Mouse (Mus musculus): Measurements from ENCODE around the gene Flrt2. TPM values are rescaled to one million over a fixed set of nuclear protein-coding genes. Genes with fewer than 3 reads are reported as not detected.
"Not testable (repeated sequence)": the region's sequence is repeated elsewhere in the genome, so short reads cannot be mapped to it uniquely, and the experiment has no call there.

Gene Flrt2
- not detected in 2 replicates for total RNA-seq (2015)
- not detected in 2 replicates for total RNA-seq (2017)

DNA sequence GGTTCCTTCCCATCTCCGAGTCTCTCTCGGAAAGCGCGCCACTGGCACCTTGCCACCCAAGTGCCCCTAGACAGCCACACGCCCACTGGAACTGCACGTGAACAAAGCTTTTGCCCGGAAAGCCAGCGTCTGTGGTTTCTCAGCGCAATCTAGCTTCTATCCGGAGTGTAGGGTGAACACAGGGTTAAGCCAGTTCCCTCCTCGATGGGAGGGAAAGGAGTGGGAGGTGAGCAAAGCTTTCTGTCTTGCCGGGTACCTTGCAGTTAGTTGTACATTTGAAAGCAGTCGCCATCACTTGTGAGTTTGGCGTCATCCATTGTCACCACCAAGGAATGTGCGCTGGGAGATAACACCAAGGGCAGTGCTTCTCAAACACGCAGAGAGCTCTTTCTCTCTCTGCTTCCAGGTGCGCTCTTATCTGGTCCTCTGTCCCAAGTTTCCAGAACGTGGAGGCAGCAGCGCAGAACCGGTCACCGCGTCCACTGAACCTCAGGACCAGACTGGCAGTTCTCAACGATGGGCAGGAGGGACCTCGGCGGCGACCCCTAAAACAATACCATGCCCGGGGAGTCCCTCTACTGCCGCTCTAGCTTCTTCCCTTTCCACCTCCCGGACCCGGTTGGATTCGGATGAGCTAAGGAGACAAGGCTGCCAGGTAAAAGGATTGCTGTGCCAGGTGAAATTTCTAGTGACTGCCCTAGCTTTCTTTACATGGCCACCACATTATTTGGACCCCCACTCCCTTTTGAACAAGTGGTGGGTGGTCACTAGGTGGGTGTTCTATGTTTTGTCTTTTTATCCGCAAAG is at the start of gene Flrt2:
TSS of gene Flrt2 (plus strand) at position 266 of the 807 bp plus-strand sequence.
- peak; percentile 38 for ATAC-seq (replicated peaks; ENCODE audit: poor library complexity)

DNA sequence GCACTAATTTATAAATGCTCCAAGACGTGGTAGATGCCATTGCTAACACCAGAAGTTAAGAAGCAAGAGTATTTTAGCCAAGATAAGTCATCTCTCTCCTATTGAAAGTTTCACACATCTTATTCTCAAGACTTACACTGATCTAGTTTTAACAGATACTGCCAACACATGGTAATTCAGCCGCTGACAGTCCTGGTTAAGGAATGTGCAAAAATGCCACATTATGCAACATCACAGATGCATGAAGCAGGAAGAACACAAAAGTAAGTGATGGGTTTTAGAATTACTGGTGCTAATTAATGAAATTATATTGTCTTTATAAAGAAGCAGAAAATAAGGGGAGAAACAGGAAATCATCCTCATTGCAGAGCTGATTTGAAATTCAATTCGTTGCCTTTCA is 49.8 kb upstream of the Flrt2 start:
- no peak for ATAC-seq (replicated peaks; ENCODE audit: poor library complexity)

DNA sequence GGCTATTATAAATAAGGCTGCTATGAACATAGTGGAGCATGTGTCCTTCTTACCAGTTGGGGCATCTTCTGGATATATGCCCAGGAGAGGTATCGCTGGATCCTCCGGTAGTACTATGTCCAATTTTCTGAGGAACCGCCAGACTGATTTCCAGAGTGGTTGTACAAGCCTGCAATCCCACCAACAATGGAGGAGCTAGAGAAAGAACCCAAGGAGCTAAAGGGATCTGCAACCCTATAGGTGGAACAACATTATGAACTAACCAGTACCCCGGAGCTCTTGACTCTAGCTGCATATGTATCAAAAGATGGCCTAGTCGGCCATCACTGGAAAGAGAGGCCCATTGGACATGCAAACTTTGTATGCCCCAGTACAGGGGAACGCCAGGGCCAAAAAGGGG is 44.8 kb upstream of the Flrt2 start:
- ATAC-seq (replicated peaks; ENCODE audit: poor library complexity): not testable (repeated sequence)

DNA sequence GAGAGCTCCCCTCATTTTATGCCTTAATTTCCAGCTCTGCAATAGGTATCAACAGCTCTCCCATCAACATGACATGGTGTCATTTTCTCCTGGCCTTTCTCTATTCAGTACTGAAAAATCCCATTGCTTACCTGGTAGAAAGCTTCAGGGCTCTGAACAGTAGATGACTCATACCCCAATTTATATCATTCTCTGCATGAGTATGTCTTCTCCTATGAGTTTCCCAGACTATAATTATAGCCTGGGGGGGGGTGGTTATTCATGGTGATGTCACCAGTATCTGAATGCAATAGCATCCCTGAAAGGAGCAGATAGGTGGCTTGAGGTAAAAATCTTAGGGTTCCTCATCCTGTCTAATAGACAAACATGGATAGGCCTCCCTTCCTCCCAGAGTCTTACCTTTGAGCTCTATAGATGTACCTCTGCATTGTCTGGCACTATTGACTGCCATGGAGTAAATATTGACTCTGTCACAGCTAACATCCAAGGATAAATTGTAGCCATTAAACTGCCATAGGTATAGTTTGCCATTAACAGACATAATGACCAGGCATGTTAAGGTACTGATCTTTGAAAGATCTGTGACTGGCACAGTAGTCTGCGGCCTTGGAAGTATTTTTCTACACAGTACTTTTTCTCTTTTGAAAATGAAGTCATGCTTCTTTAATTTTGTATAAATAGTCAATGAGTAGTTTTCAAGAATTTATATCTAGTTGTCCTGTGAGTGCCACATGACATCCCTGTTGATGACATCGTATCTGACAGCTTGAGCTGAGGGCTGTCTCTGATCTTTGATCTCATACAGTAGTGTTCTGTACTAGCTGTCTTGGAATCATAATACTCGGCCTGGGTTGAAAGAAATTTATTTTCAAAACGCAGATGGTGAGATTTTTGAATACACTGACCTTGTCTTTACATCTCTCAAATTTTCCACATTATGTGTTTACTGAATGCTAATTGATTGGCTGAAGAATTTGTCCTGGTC is 39.6 kb upstream of the Flrt2 start:
- ATAC-seq (replicated peaks; ENCODE audit: poor library complexity): no peak

DNA sequence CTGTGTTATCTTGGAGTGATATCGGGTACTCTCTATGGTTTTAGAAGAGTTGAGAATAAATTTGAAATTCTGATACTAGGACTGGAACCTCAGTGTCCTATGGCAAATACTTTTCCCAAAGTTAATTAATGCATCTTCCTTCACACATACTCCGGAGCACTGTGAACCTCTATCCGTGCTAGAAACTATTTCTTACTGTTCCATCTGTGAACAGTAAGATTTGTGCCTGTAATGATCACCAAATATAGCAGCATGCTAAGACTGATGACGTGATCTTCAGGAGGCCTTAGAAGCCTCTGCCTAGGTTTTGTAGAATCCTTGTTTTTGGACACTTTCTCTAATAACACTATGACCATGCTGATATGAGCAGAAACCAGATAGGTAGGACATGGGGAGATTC is 35.4 kb upstream of the Flrt2 start:
- no peak for ATAC-seq (replicated peaks; ENCODE audit: poor library complexity)

DNA sequence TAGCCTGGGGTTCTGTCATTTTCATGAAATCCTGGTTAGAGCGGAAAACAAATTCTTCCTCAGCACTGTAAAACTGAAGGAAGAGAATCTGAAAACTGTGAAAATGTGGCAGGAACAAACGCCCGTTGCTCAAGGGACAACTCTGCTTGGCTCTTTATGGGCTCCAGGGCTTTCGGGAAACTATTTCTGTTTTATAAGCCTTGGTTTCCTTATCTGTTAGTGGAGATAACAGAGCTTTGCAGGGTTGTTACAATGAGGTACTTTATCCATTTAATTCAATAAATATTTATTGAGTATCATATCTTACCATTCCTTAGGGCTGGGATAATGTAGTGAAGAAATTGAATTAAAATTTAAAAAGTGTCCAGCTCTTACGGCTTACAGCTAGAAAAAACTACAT is 24.7 kb upstream of the Flrt2 start:
- ATAC-seq (replicated peaks; ENCODE audit: poor library complexity): no peak

DNA sequence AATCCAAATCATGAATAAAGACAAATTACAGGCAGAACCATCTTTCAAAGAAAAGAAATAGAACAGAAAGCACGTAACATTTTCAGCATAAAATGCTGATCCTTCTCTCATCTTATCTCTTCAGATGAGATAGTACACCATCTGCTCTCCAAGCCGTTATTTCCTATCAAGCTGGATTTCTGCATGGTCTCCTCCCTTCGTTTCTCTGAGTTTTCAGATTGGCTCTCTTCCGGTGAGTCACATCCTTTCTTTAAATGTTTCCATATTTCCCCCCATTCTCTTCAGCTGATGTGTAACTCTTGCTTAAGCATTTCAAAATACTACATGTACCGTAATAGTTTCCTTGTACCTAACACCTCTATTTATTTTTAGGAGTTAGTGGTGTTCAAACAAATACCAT is 16.3 kb upstream of the Flrt2 start:
- no peak for ATAC-seq (replicated peaks; ENCODE audit: poor library complexity)

DNA sequence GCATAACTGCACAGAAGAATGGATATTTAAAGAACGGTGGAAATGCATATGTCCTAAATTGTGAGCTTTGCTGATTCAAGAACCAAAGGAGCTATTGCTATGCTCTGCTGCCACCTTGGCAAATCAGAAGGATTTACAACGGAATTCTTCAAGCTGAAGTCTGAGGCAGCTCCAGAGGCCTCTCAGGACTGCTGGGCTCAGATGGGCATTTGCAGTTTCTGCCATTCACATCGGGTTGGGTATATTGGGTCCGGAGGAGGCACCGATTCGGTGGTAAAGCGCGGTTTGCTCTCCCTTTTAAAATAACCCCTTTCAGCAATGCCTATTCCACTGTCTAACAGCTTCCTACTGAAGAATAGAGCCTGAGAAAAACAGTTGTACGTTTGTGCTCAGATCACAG is 1.2 kb upstream of the Flrt2 start:
- no peak for ATAC-seq (replicated peaks; ENCODE audit: poor library complexity)

DNA sequence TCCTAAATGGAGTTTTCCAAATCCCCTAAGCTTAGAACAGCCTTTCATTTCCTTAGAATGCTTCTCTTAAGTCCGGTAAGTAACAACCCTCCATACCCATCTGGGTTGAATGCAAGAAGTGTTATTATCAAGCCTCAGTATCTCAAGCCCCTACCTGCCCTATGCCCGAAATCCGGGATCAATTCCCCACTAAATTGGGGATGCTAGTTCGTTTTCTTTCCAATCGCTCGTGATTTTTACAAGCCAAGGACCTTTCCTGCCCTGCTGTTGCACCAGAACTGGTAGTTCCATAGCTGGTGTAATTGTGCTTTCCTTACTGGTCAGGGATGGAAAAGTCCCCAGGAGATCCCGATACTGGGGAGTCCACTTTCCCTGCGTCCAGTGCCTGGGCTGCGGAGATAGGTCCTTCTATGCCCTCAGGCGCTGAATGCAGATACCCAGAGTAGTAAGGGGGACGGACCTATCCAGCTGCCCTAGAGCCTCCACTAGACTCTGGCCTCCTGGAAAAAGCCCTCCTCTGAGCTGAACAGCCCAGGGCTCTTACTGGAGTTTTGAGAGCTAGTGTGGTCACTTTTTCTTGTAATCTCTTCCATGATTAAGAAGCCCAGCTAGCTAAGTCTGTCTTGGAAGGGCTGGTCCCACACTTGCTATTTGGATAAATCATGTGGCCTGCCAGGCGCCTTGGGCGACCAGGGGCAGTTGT is 1.1 kb downstream of the Flrt2 start:
- no peak for ATAC-seq (replicated peaks; ENCODE audit: poor library complexity)

DNA sequence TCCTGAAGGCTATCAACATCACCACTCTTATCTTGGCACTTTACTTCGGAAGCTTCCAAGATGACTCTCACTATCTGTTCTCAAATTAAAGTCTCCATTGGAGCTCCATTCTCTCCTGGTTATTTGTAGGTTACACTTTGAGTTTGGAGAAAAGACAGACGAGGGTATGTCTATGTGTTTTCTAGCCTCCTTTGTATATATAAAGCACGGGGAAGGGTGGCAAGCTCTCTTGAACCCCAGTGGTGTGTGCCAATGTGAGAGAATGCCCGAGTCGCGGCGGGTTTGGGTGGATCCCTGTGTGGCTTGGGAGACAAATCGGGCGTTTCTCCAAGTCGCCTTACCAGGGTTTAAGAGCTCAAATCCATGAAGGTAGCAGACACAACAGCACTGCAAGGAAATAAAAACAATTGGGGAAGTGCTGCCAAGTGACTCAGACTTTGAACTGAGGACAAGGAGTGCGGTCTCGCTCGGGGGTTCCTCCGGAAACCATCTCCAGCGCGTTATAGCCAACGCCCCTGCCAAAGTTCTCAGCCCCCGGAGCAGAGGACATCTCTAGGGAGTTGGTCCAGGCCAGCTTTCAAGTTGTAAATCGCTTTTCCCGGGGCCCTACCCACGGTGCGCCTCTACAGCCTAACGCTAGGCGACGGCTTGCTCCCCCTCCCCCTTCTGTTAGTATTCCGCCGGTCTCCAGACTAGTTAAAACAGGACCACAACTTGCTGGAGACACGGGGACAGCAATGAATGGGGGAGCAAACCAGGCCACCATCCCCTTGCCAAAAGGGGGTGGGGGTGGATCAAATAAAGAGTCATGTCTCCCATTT is 1.8 kb downstream of the Flrt2 start:
- peak; percentile 76 for ATAC-seq (replicated peaks; ENCODE audit: poor library complexity)

DNA sequence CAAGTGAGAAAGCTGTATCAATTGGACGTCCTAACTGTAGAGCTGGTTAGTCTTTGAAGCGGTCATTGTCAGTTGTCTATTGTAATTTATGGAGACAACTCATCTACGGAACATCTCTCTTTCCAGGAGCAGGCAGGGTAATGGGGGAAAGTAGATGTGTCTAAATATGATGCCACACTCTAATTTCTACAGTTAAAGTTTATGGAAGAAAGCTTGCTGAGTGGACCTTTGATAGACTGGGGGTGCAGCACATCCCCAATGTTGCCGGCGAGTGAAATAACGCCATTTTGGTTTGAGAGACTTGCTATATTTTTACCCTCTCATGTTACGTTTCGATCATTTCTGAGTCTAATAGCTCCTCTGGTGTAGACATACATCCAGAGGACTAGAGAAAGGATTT is 2.5 kb downstream of the Flrt2 start:
- ATAC-seq (replicated peaks; ENCODE audit: poor library complexity): no peak

DNA sequence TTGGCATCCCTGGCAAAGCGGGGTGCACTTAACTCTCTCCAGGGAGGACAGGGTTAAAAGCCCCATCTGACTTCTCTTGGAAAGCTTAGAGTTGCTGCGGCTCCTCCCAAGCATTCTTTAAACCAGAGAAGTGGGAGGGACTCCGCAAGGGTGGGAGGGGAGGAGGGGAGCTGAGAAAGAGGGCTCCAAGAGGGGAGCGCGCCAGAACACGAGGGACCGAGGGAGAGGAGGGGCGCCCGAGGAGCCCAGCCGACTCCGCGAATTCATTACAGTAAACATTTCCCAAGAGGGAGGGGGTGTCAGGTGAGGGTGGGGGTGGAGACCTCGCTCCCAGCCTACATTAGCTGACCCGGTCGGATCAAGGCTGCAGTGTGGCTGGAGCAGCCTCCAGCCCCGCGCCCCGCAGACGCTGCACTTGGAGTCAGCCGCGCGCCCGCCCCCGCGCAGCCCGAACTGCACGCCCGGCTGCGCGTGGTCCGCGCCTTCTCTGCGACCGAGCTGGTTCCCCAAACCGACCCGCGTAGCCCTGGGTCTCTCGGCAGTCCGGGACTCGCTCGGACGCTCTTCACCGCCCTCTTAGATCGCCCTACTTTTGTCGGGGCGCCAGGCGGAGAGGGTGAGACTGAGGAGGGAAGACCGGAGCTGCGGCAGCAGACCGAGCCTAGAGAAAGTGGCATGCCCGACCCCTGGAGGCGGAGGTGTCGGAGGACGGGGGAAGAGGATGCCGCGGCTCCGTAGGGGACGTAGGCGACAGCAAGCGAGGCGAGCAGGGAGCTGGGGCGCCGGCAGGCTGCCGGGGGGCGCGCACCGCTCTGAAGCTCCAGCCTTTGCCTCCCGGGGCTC is 3.2 kb downstream of the Flrt2 start:
- peak; percentile 28 for ATAC-seq (replicated peaks; ENCODE audit: poor library complexity)

DNA sequence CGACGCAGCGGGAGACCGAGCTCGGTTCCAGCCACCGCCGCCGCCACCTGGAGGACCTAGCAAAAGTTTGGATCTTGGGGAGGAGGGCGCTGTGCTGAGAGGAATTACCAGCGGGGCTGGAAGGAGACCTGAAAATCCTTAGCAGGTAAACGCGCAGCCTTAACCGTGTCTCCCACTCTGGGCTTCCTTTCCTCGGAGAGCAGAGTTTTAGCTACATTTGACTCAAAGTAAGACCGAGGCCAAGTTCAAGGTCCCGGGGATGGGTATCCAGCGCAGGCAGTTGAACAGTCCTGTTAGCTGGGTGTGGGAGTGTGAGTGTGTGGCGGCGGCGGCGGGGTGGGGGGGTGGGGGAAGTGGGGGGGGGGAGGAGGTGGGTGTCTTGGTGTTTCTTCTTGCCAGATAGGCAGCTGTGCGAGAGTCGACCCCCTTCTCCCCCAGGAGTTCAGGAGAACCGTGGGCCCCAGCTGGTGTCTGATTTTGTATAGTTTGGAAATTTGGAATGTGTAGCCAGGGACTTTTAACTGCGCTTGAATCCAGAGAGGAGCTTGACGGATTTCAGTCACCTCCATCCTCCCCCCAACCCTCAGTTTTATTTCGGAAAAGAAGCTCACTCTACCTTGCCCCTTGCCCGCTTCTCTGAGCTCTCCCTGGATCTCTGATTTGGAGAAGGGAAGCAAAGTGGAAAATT is 4.0 kb downstream of the Flrt2 start:
- ATAC-seq (replicated peaks; ENCODE audit: poor library complexity): no peak

DNA sequence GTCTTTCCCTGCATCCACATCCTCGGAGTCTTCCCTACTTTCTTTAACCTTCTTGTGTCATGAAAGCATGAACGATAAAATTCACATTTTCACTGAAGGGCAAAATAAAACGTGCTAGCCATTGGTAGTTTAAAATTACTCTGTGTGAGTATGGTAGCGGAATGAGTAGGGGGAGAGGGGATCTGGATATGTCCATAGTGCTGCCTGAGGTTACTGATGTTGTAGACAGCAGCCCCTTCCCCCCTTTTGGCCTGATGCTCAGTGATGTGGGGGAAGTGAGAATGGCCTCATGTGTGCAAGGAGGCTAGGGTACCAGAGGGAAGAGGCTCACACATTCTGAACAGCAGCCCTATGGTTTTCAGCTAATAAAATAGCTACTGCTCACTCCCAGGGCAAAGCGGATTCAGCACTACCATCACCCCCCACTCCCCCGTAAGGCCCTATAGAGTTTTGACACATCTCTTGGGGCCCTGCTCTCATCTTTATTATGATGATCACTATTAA is 4.5 kb downstream of the Flrt2 start:
- no peak for ATAC-seq (replicated peaks; ENCODE audit: poor library complexity)

DNA sequence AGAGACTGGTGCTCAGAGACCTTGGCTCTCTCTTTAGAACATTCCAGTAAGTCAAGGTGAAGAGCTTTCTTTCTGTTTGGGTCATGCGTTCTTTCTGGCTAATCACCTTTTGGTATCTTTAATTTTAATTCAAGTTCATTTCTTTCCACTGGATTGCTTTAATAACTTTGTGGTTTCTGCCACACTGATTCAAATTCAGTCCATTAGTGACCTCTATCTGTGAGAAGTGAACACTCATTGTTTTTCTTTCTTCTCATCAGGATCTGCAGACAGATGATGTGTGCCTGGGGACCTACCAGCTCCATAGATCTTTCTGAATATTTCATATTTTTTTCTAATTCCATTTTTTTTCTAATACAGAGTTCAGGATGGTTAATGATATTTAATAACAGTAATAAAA is 6.5 kb downstream of the Flrt2 start:
- ATAC-seq (replicated peaks; ENCODE audit: poor library complexity): no peak

DNA sequence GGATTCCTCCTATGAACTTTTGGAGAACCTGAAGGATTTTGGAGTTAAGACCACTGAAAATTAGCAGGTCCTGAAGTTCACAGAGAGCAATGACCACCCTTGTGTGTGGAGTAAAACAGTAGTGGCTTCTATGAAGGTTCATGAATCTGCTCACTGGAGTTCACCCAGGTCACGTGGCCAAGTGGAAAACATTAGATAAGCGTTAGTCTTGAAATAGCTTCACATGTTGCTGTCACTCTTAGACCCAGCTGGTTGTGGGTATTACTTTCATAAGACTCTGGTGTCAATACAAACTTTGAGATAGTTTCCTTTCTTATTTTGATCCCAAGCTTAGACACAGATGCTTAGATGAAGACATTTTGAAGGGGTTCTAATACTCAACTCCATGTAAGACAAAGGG is 8.7 kb downstream of the Flrt2 start:
- ATAC-seq (replicated peaks; ENCODE audit: poor library complexity): no peak

DNA sequence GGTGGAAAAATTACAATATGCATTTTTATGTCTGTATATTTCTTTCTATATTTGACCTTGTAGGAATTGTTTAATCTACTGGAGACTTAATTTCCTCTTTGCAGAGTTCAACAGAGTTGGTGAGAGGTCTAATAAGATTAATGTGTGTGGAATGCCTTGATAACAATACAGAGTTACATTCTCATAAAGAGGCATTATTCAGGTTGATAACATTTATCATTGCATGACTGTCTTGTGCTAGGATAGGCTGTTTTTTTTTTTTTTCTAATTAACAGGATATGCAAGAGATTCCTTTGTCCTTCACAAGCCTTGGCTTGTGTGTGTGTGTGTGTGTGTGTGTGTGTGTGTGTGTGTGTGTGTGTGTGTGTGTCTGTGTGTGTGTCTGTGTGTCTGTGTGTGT is 9.6 kb downstream of the Flrt2 start:
- ATAC-seq (replicated peaks; ENCODE audit: poor library complexity): peak; percentile 72

DNA sequence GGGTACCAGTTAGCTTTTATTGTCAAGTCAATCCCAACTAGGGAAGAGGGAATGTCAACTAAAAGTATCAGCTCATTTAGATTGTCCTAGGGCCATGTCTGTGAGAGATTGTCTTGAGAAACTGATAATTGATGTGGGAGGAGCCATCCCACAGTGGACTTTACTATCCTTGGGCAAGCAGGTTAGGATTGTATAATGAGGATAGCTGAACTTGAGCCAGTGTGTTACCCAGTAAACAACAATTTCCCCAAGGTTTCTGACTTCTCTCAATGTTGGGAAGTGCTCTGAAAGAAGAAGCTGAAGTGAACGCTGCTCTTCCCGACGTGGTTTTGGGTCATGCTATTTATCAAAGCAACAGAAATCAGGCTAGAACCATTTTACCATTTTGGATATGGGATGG is 13.0 kb downstream of the Flrt2 start:
- ATAC-seq (replicated peaks; ENCODE audit: poor library complexity): no peak

DNA sequence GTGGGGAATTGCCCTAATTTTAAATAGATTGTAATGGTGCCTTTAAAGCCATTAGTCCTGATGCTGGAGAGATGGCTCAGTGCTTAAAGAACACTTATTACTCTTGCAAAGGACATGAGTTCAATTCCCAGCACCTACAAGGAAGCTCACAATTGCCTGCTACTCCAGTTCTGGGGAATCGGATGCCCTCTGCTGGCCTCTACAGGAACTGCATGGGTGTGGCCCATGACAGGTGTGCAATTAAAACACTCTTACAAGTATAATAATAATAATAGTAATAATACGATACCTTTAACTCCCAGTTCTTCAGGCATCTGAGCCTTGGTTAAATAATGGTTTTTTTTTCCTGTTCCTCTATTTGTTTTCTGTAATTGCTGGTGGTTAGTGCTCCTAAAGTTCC is 31.2 kb downstream of the Flrt2 start:
- 0 out of 2 replicates have a peak, but pooled peaks have one; percentile 46 for ATAC-seq (replicated peaks; ENCODE audit: poor library complexity)

Measured in megakaryocyte progenitor cell, adult 5-6 weeks (primary cell).